Mouse (Mus musculus) olfactory bulb, adult 2 months (tissue): ENCODE data around the gene Cdc6. TPM values are rescaled to one million over a fixed set of nuclear protein-coding genes. Genes with fewer than 3 reads are reported as not detected.

ENCODE experiments used
- H3K27ac ChIP-seq: fragments of 200-500 bp; 2 replicates; pipeline ENCODE4 v1.5.1; 2012; ENCODE audit warnings: low read depth, low read length; ENCODE audit not compliant: insufficient read depth
- H3K4me1 ChIP-seq: fragments of 200-500 bp; 2 replicates; pipeline ENCODE4 v1.6.1; 2012; ENCODE audit warnings: low read length; ENCODE audit not compliant: control insufficient read depth, insufficient read depth
- H3K4me3 ChIP-seq: fragments of 200-500 bp; 2 replicates; pipeline ENCODE4 v1.5.1; 2012; ENCODE audit warnings: mild to moderate bottlenecking, low read depth, low read length, moderate library complexity; ENCODE audit not compliant: insufficient read depth
- CTCF ChIP-seq: fragments of 200-500 bp; IDR thresholded peaks from 2 replicates; pipeline ENCODE4 v1.5.1; 2012; ENCODE audit warnings: low read depth, mild to moderate bottlenecking, low read length, moderate library complexity; ENCODE audit not compliant: insufficient read depth
- POLR2A ChIP-seq: fragments of 200-500 bp; IDR thresholded peaks from 2 replicates; pipeline ENCODE4 v1.6.1; 2012; ENCODE audit warnings: mild to moderate bottlenecking, low read depth, low read length, moderate library complexity; ENCODE audit not compliant: insufficient read depth
- WGBS: fragments of 180-500 bp; shearing (Covaris S2); methylation state at CpG from one replicate; pipeline ENCODE4 v1.1.7; 2018; 5-methylcytosine and 5-hydroxymethylcytosine counted together
- polyA plus RNA-seq: library from polyadenylated mRNA; stranded (reverse); fragments of >200 nt; gene quantifications from 2 replicates; pipeline ENCODE4 v1.2.4, GENCODE M21; 2012; ENCODE audit warnings: low replicate concordance; ENCODE audit not compliant: missing spikeins, insufficient read depth, insufficient read length

Gene Cdc6
- not detected in 2 replicates for polyA plus RNA-seq

- WGBS = under 1% methylated on average over 49 of the region's 49 CpGs
- peak within 1 kb of the TSS; percentile 43 for H3K4me3 ChIP-seq
- TF ChIP-seq POLR2A (no peak), CTCF (no peak)
- no peak within 1 kb of the TSS for H3K27ac ChIP-seq
- peaks cover 4% of the 10 kb centered on the region for H3K4me1 ChIP-seq
Measured at GRCm38 (mm10) chr11:98907437-98908173, at the start of gene Cdc6. TSS of gene Cdc6 (plus strand) at chr11:98907801.

DNA sequence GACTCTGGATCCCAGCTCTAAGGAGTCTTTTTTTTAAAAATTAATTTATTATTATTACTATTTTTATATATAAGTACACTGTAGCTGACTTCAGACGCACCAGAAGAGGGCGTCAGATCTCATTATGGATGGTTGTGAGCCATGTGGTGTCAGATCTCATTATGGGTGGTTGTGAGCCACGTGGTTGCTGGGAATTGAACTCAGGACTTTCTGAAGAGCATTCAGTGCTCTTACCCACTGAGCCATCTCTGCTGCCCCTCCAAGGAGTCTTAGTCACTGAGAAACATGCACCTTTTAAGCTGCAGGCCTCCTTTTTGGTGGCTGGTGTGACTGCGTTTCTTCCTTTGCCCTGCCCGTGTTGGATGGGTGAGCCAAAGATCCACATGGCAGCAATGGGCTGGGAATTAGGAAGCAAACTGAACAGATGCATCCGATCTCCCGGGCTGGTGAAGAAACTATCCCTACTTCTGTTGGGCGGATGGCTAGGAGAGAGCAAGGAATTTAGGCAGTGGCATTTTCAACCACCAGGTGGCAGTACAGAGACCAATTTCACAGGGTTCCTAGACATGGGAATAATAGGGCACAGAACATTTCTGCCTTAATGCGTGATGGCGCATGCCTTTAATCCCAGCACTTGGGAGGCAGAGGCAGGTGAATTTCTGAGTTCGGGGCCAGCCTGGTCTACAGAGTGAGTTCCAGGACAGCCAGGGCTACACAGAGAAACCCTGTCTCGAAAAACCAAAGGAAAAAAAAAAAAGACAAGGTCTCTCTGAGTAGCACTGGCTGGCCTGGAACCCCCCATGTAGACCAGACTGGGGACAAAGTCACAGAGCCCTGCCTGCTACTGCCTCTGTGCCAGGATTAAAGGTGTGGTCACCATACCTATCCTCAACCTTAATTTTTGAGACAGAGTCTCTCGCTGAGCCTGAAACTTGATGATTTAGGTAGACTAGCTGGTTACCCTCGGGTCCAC is 48.6 kb upstream of the Cdc6 start:
- H3K4me3 ChIP-seq = no peak overlapping the region
- WGBS = 33% methylated on average over 14 of the region's 14 CpGs
- no peak overlapping the region for H3K27ac ChIP-seq
- peaks cover 7% of the 10 kb centered on the region for H3K4me1 ChIP-seq
- TF ChIP-seq POLR2A (no peak), CTCF (0 out of 2 replicates have a peak, but pooled peaks have one; percentile 11)

DNA sequence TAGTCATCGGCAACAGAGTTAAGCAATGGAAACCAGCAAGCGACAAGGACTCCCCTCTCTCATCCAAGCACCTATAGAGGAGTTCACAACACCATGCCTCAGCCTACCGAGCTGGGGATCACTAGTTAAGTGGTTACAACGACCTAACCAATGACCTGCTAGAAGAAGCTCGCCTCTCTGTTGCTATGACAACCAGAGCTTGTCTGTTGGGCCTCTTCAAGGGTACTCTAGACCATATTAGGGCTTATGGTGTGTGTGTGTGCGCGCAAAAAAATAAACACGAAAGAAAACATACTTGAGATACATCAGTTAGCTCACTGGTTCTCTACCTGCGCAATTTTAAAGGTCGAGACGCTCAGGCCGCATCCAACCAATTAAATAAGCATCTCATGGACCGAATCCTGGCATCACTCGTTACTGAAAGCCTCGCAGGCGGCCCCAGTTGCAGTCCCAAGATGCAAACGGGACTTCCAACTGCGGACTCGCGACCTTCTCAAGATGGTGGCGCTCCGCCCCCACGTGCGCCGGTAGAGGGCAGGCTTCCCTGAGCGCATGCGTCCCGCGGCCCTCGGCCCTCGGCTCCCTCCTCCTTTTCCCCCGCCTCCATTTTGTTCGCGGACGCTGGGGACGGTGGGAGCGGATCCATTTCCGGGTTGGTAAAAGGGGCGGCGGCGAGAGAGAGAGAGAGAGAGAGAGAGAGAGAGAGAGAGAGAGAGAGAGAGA is 44.4 kb upstream of the Cdc6 start, which contains the start of gene Wipf2:
TSS of gene Wipf2 (plus strand) at position 611 of the 723 bp plus-strand sequence.
- H3K4me3 ChIP-seq = peak within 1 kb of the TSS; percentile 96
- TF ChIP-seq POLR2A (peak; percentile 80), CTCF (0 out of 2 replicates have a peak, but pooled peaks have one; percentile 23)
- peak within 1 kb of the TSS; percentile 83 for H3K27ac ChIP-seq
- 5% methylated on average over 38 of the region's 41 CpGs for WGBS
- peaks cover 11% of the 10 kb centered on the region for H3K4me1 ChIP-seq

GRCm38 (mm10) chr11:98863751-98864429 is 43.7 kb upstream of the Cdc6 start:
- Histone ChIP-seq H3K4me3 (peak overlapping the region; percentile 96), H3K4me1 (peaks cover 10% of the 10 kb centered on the region), H3K27ac (peak overlapping the region; percentile 83)
- TF ChIP-seq POLR2A = no peak
- TF ChIP-seq CTCF = no peak
- under 1% methylated on average over 38 of the region's 39 CpGs for WGBS

DNA sequence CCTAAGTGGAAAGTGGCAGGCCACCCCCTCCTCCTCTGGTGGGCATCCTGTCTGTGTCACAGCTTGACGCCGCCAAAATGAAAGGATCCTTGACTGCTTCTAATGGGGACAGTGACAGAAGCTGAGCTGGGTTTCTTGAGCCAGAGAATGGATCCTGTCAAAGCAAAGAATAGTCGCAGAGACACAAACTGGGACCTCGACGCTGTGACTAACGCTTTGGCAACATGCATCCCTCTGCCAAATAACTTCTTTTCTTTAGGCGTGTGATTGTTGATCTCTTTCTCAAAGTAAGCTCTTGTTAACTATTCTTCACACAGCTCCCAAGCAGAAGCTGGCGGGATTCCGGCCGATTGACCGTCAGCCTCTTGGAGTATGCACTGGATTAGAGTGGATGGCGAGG is 40.3 kb upstream of the Cdc6 start:
- Histone ChIP-seq H3K27ac (no peak overlapping the region), H3K4me1 (peaks cover 12% of the 10 kb centered on the region; the same call in 1 of the 2 replicates), H3K4me3 (no peak overlapping the region)
- 41% methylated on average over 12 of the region's 12 CpGs for WGBS
- TF ChIP-seq CTCF (no peak), POLR2A (no peak)

DNA sequence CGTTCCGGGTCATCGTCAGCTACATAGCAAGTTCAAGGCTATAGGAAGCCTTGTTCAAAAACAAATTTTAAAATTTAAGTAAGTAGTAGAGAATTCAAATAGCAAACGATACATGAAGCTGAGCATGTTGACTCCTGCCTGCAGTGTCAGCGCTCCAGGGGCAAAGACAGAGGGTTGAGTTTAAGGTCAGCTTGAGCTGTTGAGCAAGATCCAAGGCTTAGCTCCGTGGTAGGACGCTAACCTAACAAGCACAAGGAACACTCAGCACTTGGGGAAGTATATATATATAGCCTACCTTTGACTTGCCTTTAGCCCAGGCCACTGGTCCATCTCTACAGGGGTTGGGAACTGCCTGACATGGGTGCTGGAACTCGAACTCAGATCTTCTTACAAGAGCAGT is 37.7 kb upstream of the Cdc6 start:
- Histone ChIP-seq H3K27ac (no peak overlapping the region), H3K4me1 (peaks cover 5% of the 10 kb centered on the region; the same call in 1 of the 2 replicates), H3K4me3 (no peak overlapping the region)
- no peak for TF ChIP-seq CTCF
- no peak for TF ChIP-seq POLR2A
- WGBS = 90% methylated on average over 8 of the region's 8 CpGs

DNA sequence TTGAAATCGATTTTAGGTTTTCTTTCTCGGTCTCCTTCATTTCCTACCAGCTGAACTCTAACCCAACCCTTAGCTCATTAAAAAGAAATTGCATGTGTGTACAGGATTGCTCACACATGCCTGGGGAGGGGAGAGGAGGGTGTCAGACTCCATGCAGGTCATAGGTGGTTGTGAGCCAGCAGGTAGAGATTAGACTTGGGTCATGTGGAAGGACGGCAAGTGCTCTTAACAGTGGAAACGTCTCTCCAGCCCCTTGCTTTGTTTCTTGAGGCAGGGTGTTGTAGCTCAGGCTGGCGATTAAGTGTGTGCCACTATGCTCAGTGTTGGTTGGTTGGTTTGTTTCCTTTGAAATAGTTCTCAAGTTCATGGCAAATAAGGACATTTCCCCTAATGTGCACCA is 36.8 kb upstream of the Cdc6 start:
- TF ChIP-seq POLR2A = no peak
- TF ChIP-seq CTCF = no peak
- Histone ChIP-seq H3K4me3 (no peak overlapping the region), H3K27ac (no peak overlapping the region), H3K4me1 (peaks cover 5% of the 10 kb centered on the region)
- WGBS = 66% methylated on average over 5 of the region's 5 CpGs

DNA sequence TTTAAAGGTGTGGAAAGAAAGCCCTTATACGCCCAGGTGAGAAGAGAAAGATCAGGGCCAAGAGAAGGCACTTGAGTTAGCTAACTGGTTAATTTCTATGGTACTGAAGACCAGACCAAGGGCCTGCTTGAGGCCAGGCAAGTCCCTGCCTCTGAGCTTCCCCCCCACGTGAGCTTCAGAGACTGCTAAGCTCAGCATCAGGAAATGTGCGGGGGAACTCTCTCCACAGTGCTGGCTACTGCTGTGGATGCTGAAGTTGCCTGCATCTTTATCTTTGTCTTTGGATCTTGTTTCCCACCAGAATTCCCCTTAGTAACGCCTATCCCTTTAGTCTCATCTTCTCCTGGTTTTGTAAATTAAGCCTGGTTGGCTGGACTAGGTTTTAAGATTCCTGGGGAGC is 36.2 kb upstream of the Cdc6 start:
- H3K4me3 ChIP-seq = no peak overlapping the region
- 58% methylated on average over 4 of the region's 4 CpGs for WGBS
- TF ChIP-seq CTCF (no peak), POLR2A (no peak)
- H3K4me1 ChIP-seq = peaks cover 7% of the 10 kb centered on the region
- no peak overlapping the region for H3K27ac ChIP-seq
